Mouse (Mus musculus) cerebellum, adult 8-10 months (tissue): ENCODE measurements around the gene Lrig2.
A peak's percentile ranks its signal among the peaks of the same experiment; 100 is the strongest.
"Not testable (repeated sequence)": the region's sequence is repeated elsewhere in the genome, so short reads cannot be mapped to it uniquely, and the experiment has no call there.

Experiments used
- DNase-seq: peaks from one replicate; pipeline ENCODE4 v3.0.0; 2022

Gene Lrig2

DNA sequence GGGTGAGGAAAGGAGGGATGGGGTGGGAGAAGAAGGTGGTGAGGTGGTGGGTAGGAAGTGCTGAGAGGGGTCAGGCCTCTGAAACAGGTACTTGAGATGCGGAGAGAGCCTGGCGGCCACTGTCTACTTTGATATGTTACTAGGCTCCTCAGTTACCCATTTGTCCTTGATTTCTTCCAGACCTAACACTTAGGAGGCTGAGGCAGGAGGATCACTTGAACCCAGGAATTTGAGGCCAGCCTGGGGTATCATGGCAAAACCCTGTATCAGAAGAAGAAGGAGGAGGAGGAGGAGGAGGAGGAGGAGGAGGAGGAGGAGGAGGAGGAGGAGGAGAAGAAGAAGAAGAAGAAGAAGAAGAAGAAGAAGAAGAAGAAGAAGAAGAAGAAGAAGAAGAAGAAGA is 84.4 kb downstream of the Lrig2 start:
- not testable (repeated sequence) for DNase-seq

DNA sequence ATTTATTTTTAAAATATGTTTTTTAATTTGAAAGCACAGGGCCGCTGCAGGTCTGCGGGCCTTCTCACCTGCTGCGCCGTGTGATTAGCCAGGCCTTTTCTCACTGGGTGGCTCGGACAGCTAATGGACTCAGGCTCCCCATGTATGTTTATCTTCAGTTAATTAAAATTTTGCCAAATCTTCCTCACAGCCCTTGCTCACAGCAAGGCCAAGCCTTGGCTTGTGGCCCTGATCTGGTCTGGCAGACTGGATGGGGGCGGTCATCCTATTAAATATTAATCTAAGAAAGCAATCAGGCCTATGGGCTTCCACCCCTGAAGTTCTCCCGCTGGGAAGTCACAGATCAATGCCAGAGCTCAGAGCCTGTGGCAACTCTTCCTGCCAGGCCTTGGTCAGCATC is 87.4 kb downstream of the Lrig2 start:
- DNase-seq = peak; percentile 30

- no peak for DNase-seq
Measured at GRCm38 (mm10) chr3:104420929-104421328, 90.8 kb downstream of the Lrig2 start.

DNA sequence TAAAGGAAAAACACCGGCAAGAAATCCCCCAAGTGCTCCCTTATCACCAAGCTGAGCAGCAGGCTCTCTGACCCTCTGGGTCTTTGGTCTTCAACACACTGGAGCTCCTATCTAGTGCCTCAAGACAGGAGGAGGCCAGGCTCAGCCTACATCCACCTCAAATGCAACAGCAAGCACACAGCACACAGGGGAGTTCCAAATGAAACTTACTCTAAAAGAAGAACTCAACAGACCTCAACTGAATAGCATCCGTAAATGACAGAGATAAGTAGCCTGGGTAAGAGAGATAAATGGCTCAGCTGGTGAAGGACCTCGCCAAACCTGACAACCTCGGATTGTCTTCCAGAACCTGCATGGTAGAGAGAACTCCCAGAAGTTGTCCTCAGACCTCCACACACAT is 91.7 kb downstream of the Lrig2 start:
- DNase-seq = no peak

- no peak for DNase-seq
Measured at GRCm38 (mm10) chr3:104416806-104417205, 94.9 kb downstream of the Lrig2 start.

- DNase-seq = no peak
Measured at GRCm38 (mm10) chr3:104412482-104412881, 99.2 kb downstream of the Lrig2 start.

GRCm38 (mm10) chr3:104407506-104407905 is 104.2 kb downstream of the Lrig2 start:
- no peak for DNase-seq

DNA sequence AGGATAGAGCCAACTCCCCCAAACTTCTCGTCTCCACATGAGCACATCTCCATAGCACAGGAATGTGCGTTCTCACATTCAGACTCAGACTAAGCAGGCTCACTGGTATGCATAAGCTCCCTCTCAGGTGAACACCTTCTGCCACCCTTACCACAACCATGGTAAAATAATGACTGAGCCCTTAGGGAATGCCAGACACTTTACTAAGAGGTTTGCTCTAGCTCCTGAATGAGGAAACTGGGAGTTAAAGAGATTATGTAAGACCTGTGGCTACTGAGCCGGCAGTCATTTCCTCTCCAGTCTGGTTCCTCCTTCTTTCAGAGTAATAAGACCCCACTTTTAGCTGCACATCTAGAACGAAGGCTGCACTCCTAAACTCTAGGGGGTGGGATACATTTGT is 108.1 kb downstream of the Lrig2 start:
- no peak for DNase-seq

- DNase-seq = no peak
Measured at GRCm38 (mm10) chr3:104401176-104401575, 110.5 kb downstream of the Lrig2 start.

- DNase-seq = no peak
Measured at GRCm38 (mm10) chr3:104400126-104400525, 111.6 kb downstream of the Lrig2 start.

- DNase-seq = peak; percentile 76
Measured at GRCm38 (mm10) chr3:104399296-104400045, 112.2 kb downstream of the Lrig2 start.

- DNase-seq = no peak
Measured at GRCm38 (mm10) chr3:104397316-104397715, 114.4 kb downstream of the Lrig2 start.

DNA sequence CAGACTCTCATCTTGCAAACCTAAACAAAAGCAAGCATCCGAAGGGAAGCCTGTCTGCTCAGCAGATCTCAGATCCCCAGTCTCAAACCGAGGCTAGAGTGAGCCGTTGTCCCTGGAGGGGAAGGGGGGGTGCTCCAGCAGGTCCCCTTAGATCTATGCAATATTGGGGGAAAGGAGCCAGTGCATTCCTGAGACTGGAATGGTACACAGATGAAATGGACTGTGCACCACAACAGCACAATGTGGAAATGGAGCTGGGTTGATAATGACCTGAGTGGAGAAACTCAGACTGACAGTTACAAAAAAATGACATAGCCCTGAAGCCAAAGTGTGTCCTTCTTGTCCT is 115.0 kb downstream of the Lrig2 start:
- DNase-seq = no peak

- peak; percentile 80 for DNase-seq
Measured at GRCm38 (mm10) chr3:104396067-104396735, 115.5 kb downstream of the Lrig2 start.

DNA sequence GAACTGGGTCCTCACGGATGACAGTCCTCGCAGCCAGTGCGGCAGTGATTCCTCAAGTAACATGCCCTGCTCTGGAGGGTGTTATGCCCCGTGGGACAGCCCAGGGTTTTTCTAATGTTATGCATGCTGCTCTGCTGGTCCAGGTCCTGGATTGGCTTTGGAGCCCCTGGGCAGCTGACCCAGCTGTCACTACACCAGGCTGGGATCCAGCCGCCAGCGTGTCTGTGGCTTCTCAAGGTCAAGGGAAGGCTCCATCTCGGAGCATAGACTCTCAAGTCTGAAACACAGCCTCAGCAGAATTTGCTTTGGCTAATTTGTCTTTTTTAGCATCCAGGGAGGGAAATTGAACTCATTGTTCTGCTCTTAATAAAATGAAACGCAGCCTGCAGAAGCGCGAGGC is 121.6 kb downstream of the Lrig2 start:
- DNase-seq = no peak

DNA sequence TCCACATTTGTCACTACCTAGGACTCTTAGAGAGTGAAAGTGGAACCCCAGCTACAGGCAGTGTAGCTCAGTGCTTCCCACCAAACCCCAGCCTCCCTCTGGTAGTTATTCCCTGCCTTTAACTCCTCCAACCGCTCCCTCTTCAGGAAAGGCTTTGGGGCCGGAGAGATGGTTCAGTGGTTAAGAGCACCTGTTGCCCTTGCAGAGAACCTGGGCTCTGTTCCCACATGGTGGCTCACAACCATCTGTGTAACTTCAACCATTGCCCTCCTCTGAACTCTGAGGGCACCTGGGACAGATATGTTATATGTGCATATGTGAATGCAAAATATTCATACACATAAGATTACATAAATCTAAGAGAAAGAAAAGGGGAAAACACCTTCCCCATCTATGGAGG is 122.3 kb downstream of the Lrig2 start:
- no peak for DNase-seq

DNA sequence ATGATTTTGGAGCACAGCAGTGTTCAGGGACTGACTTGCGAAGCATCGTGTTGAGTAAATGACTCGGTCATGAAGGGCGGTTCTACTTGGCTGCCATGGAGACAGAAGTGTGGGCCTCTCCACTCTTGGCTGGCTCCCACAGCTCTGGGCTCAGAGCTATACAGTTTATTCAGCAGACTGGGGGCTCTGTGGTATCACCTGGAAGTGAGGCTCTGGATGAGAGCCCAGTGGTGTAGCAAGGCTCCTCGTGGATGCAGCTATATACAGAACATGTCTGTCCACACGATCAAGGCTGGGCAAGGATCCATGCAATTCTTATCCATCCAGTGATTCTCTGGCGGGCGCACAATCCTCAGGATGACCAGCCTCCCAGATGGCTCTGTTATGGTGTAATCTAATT is 126.1 kb downstream of the Lrig2 start:
- DNase-seq = no peak

DNA sequence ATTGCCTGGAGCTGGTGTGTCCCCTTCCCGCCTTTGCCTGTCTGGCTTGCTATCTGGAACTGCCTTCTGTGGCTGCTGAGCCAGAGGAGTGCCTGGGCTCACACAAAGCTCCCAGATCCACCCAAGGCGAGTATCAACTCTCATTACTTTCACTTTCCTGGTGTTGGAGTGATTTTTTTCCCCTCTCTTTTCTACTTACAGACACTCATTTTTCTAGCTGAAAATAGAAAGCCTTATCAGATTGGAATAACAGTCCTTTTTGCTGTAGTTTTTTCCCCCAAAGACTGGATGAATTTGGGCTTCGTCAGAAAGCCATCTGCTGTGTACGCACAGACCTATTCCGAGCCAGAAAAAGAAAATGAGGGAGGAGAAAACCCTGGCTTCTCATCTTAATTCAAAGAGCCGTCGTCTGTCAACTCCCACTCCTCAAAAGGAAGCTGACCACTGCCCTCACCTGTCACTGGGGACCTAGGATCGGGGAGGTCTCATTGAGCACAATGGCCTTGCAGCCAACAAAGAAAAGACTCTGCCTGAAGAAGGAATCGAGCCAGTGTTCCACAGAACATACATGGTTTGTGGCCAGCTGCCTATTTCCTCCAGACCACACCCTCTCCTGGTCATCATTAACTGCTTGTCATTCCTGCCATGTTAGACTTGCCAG is 127.9 kb downstream of the Lrig2 start:
- no peak for DNase-seq

GRCm38 (mm10) chr3:104378228-104378627 is 133.5 kb downstream of the Lrig2 start:
- no peak for DNase-seq

DNA sequence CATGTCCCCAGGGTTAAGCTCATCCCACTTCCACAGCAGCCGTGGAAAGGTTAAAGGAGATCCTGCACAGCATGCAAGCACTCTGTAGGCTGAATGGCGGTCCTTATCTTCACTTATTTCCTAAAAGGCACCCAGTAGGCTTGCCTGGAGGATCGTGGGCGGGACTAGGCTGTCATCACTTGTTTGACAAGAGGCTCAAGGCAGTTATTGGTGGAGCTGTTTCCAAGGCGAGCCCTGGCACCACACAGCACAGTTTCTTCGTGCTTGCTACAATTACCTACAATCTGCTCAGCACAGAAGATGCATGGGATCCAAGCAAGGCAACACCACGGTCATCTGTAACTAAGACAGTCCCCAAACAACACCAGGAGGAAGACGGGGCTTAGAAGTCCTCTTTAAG is 137.8 kb downstream of the Lrig2 start:
- DNase-seq = no peak

GRCm38 (mm10) chr3:104372374-104372773 is 139.3 kb downstream of the Lrig2 start:
- DNase-seq = no peak

- no peak for DNase-seq
Measured at GRCm38 (mm10) chr3:104367912-104368311, 143.8 kb downstream of the Lrig2 start.

DNA sequence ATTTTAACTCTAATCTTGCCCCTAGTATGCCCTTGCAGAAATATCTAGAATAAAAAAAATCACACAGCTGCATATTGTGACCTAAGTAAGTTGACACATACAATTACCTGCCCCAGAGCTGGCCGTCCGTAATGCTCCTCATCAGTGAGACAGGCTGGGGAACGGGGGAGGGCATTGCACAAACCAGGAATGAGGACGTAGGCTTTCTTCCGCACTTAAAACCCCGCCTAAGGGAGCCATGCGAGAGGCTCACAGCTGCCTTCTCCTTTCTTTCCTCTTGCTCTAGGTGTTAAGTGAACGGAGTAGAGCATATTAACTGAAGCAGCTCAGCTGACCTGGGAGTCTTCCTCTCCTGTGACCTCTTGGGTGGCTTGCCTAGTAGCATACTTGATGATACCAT is 149.9 kb downstream of the Lrig2 start:
- DNase-seq = no peak

DNA sequence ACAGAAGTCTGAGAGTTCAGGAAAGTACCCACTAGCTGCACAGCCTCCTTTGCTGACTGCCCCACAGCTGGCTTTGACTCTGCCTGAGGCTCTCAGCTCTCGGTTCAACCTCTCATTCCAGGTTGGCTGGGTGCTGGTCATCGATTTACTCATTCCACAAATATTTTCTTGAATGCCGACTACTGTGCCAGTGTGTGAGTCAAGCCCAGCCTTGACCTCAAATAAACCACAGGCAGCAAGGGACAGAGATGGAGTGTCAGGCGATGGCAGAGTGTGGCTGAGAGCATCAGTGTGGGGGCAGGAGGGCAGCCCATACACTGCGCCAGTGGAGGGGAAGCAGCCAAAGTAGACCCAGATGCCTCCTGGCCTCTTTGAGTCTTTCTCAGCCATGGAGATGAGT is 151.4 kb downstream of the Lrig2 start:
- no peak for DNase-seq
